Mouse (Mus musculus): ENCODE results near the gene Zkscan17. TPM values are rescaled to one million over a fixed set of nuclear protein-coding genes. Genes with fewer than 3 reads are reported as not detected.
A peak's percentile ranks its signal among the peaks of the same experiment; 100 is the strongest.

Zkscan17 gene
- polyA plus RNA-seq, 1 experiment from 2014 or later: 22.2 TPM

GRCm38 (mm10) chr11:59451086-59451485 is 75.5 kb downstream of the Zkscan17 start, which contains the start of gene Snap47:
Gene Snap47 (minus strand): TSS chr11:59451186.
- H3K36me3 ChIP-seq: peaks cover 35% of the 10 kb centered on the region

GRCm38 (mm10) chr11:59450230-59450771 is 76.2 kb downstream of the Zkscan17 start:
- peaks cover 27% of the 10 kb centered on the region for H3K36me3 ChIP-seq
- WGBS: under 1% methylated on average over 38 of the region's 38 CpGs
- ATAC-seq (ENCODE audit: insufficient number of reproducible peaks, low FRiP score, low TSS enrichment, low read depth): peak; percentile 51
- peak overlapping the region; percentile 89 for H3K4me3 ChIP-seq (replicated peaks)
- H3K4me1 ChIP-seq: peaks cover 22% of the 10 kb centered on the region
- peak overlapping the region; percentile 75 for H3K4me2 ChIP-seq (replicated peaks)
- no peaks in the 10 kb centered on the region for H3K27me3 ChIP-seq
- H3K9ac ChIP-seq: peak overlapping the region; percentile 73
- peak overlapping the region; percentile 85 for H3K27ac ChIP-seq (replicated peaks)
- H3K9me3 ChIP-seq (replicated peaks): no peaks in the 10 kb centered on the region

More at GRCm38 (mm10) chr11:59451086-59451485, 75.5 kb downstream of the Zkscan17 start, which contains the start of gene Snap47:
- ATAC-seq (ENCODE audit: insufficient number of reproducible peaks, low FRiP score, low TSS enrichment, low read depth): no peak
- Histone ChIP-seq H3K9me3 (replicated peaks) (no peaks in the 10 kb centered on the region), H3K4me2 (replicated peaks) (peak within 1 kb of the TSS; percentile 75), H3K9ac (peak within 1 kb of the TSS; percentile 73), H3K4me1 (peaks cover 22% of the 10 kb centered on the region), H3K4me3 (replicated peaks) (peak within 1 kb of the TSS; percentile 89), H3K27ac (replicated peaks) (peak within 1 kb of the TSS; percentile 85), H3K27me3 (no peaks in the 10 kb centered on the region)
- 79% methylated on average over 4 of the region's 4 CpGs for WGBS

- Histone ChIP-seq H3K4me2 (replicated peaks) (peak within 1 kb of the TSS; percentile 75), H3K36me3 (peaks cover 22% of the 10 kb centered on the region)
- WGBS: under 1% methylated on average over 38 of the region's 40 CpGs
Observed at GRCm38 (mm10) chr11:59449741-59450229, 76.8 kb downstream of the Zkscan17 start, which contains the start of gene Jmjd4. Gene Jmjd4 (plus strand): TSS chr11:59450045.

GRCm38 (mm10) chr11:59443102-59443501 is 83.4 kb downstream of the Zkscan17 start:
- no peak overlapping the region for H3K4me2 ChIP-seq (replicated peaks)
- H3K9me3 ChIP-seq (replicated peaks): no peaks in the 10 kb centered on the region
- H3K27me3 ChIP-seq: no peaks in the 10 kb centered on the region
- ATAC-seq (ENCODE audit: insufficient number of reproducible peaks, low FRiP score, low TSS enrichment, low read depth): no peak
- no peak overlapping the region for H3K27ac ChIP-seq (replicated peaks)
- no peaks in the 10 kb centered on the region for H3K4me1 ChIP-seq
- H3K36me3 ChIP-seq: peaks cover 6% of the 10 kb centered on the region; the same call in 1 of the 2 replicates
- no peak overlapping the region for H3K9ac ChIP-seq
- H3K4me3 ChIP-seq (replicated peaks): no peak overlapping the region

More at GRCm38 (mm10) chr11:59449741-59450229, 76.8 kb downstream of the Zkscan17 start, which contains the start of gene Jmjd4:
- H3K27ac ChIP-seq (replicated peaks): peak within 1 kb of the TSS; percentile 85
- H3K9ac ChIP-seq: peak within 1 kb of the TSS; percentile 73
- ATAC-seq (ENCODE audit: insufficient number of reproducible peaks, low FRiP score, low TSS enrichment, low read depth): peak; percentile 89
- H3K4me3 ChIP-seq (replicated peaks): peak within 1 kb of the TSS; percentile 89
- H3K9me3 ChIP-seq (replicated peaks): no peaks in the 10 kb centered on the region
- H3K4me1 ChIP-seq: peaks cover 22% of the 10 kb centered on the region
- H3K27me3 ChIP-seq: no peaks in the 10 kb centered on the region

GRCm38 (mm10) chr11:59437954-59438353 is 88.6 kb downstream of the Zkscan17 start:
- Histone ChIP-seq H3K9ac (no peak overlapping the region), H3K9me3 (replicated peaks) (0 out of 2 replicates have a peak, but pooled peaks cover 5% of the 10 kb centered on the region), H3K27ac (replicated peaks) (no peak overlapping the region), H3K27me3 (no peaks in the 10 kb centered on the region), H3K36me3 (peaks cover 36% of the 10 kb centered on the region), H3K4me1 (no peaks in the 10 kb centered on the region), H3K4me3 (replicated peaks) (no peak overlapping the region), H3K4me2 (replicated peaks) (no peak overlapping the region)
- no peak for ATAC-seq (ENCODE audit: insufficient number of reproducible peaks, low FRiP score, low TSS enrichment, low read depth)
- WGBS: 92% methylated on average over 12 of the region's 12 CpGs

Other genes with a start within 250 kb of the Zkscan17 start
- 2.5 and 3.4 TPM in 2 replicates for gene Wnt3a, start 236.0 kb downstream of the Zkscan17 start, polyA plus RNA-seq (2015; fragmentation: Nextera tagmentation; extraction: Ambion mirVana)
- gene Wnt9a, start 219.8 kb downstream of the Zkscan17 start, polyA plus RNA-seq (2015; fragmentation: Nextera tagmentation; extraction: Ambion mirVana): 7.0 and 8.5 TPM in 2 replicates
- not detected in 2 replicates for gene Prss38, start 151.1 kb downstream of the Zkscan17 start, polyA plus RNA-seq (2015; fragmentation: Nextera tagmentation; extraction: Ambion mirVana)
- gene Jmjd4, start 76.7 kb downstream of the Zkscan17 start, polyA plus RNA-seq (2015; fragmentation: Nextera tagmentation; extraction: Ambion mirVana): 10.8 and 12.1 TPM in 2 replicates
- 115 and 121 TPM in 2 replicates for gene Snap47, start 75.6 kb downstream of the Zkscan17 start, polyA plus RNA-seq (2015; fragmentation: Nextera tagmentation; extraction: Ambion mirVana)
- gene Zfp867, start 54.3 kb downstream of the Zkscan17 start, polyA plus RNA-seq (2015; fragmentation: Nextera tagmentation; extraction: Ambion mirVana): 8.8 and 8.9 TPM in 2 replicates
- 0.16 and 0.25 TPM in 2 replicates for gene Nlrp3, start 14.8 kb upstream of the Zkscan17 start, polyA plus RNA-seq (2015; fragmentation: Nextera tagmentation; extraction: Ambion mirVana)
- gene Olfr222, start 49.5 kb upstream of the Zkscan17 start, polyA plus RNA-seq (2015; fragmentation: Nextera tagmentation; extraction: Ambion mirVana): 0.30 and 0.43 TPM in 2 replicates
- not detected in 2 replicates for gene Olfr223, start 66.5 kb upstream of the Zkscan17 start, polyA plus RNA-seq (2015; fragmentation: Nextera tagmentation; extraction: Ambion mirVana)
- 66.9 and 75.8 TPM in 2 replicates for gene Mprip, start 134.6 kb upstream of the Zkscan17 start, polyA plus RNA-seq (2015; fragmentation: Nextera tagmentation; extraction: Ambion mirVana)

All from embryonic facial prominence, embryonic 15.5 days (tissue).